Mouse (Mus musculus): ENCODE results near the gene Trdmt1.
"Not testable (repeated sequence)": the region's sequence is repeated elsewhere in the genome, so short reads cannot be mapped to it uniquely, and the experiment has no call there.

Trdmt1 gene

GRCm38 (mm10) chr2:13544193-13544824 lies at the start of gene Trdmt1:
Trdmt1 (minus strand) TSS chr2:13544668.
- peak; percentile 69 to 82 for DNase-seq

DNA sequence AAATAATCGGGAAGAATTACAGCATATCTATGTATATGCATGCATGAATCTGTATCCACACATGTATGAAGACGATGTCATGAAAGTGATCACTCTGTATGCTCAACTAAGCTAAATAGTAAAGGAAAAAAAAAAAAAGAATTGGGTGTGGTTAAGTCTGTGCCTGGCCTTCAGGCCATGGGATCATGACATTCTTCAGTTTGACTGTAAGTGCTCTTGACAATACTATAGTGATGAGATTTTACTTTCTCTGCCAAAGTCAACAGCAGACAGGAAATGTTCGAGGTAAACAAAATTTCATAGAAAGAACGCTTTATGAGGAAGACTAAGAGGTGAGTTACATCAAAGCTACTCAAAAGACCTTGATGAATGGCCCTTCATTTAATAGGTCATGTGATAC lies 48.9 kb upstream of the Trdmt1 start:
- DNase-seq = no peak

- not testable (repeated sequence) for DNase-seq
Measured at GRCm38 (mm10) chr2:13583746-13584145, 39.3 kb upstream of the Trdmt1 start.

- DNase-seq = no peak
Measured at GRCm38 (mm10) chr2:13582184-13582583, 37.7 kb upstream of the Trdmt1 start.

GRCm38 (mm10) chr2:13579991-13580390 lies 35.5 kb upstream of the Trdmt1 start:
- DNase-seq = no peak

DNA sequence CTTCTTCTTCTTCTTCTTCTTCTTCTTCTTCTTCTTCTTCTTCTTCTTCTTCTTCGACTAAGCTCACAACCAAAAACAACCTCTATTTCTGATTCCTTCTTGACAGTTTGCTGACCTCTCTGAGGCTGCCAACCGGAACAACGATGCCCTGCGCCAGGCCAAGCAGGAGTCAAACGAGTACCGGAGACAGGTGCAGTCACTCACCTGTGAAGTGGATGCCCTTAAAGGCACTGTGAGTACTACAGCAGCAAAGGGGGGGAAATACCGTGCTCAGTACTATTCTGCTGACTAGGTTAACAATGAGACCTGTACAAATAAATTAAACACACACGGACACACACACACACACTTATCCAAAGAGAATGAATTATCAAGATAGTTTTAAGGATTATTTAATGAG lies 34.8 kb upstream of the Trdmt1 start:
- no peak for DNase-seq

DNA sequence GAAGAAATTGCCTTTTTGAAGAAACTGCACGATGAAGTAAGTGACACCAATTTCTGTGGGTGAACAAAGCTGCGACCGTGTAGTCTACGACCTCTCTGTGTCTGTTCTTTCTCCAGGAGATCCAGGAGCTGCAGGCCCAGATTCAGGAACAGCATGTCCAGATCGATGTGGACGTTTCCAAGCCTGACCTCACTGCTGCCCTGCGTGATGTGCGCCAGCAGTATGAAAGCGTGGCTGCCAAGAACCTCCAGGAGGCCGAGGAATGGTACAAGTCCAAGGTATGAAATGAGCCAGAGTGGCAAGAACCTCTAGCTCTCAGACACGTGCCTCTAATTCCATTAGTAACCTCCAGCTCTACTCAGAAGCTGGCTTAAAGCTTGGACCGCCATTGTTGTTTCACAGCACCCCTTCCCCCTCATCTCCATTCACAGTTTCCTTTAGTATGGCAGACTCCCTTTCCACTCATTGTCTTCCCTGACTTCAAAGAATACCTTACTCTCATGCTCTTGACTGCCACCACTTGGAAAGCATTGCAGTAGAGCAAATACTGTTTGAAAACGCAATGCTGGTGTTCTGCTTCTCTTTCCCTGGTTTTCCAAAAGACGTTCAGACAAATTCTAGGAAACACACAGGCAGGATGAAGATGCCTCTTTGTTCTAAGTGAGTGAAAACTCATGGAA lies 34.1 kb upstream of the Trdmt1 start:
- peak; percentile 45 to 51 for DNase-seq

DNA sequence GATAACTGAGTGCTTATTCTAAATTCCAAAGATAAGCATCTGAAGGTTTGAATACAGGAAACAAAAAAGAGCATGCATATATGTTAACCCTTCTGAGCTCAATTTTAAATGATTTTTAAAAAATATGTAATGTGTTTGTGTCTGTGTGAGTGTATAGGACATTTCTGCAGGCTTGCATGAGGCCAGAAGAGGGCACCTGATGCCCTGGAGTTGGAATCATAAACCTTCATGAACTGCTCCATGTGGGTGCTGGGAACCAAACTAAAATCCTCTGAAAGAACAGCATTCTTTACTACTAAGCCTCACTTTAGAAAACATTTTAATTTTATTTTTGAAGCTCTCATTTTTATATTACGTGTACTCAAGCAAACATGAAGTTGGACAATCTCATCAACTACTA lies 32.9 kb upstream of the Trdmt1 start:
- DNase-seq = no peak

DNA sequence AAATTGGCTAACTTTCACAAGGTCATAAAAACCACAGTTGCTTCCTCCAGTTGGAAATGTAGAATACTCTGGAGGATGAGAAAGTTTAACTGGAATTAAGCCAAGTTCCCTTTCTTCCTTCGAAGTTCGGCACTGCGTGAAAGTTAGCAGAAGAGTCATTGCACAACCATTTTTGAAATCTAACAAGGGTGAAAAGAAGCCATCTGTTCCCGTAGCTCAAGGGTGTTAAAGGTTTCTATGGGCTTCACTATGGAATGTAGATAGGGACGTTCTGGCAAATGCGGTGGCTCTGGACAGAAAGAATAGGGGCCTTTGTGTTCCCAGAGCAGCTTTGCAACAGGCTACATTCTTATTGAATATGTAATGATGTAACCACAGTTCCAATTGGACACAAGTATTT lies 31.5 kb upstream of the Trdmt1 start:
- no peak for DNase-seq

DNA sequence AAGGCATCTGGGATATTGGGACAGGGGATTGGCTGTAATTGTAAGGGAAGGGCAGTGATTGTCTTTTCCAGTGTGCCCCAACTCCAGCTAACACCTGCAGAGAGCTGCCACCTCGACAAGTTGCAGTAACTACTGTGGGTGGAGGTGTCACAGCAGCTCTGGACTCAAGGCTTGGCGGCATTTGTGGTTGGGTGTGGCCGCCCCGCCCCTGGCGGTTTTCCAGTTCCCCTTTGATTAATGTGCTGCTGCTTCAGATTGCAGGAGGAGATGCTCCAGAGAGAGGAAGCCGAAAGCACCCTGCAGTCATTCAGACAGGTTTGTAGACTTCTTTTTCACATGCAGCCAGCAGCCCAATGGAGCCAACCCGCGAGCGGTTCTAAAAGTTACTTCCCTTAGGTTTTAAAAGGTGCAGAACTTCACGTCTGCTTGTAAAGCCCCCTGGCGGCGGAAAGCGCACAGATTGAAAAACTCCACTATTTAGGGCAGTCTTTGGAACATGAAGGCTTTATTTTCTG lies 30.9 kb upstream of the Trdmt1 start:
- peak; percentile 46 to 54 for DNase-seq

DNA sequence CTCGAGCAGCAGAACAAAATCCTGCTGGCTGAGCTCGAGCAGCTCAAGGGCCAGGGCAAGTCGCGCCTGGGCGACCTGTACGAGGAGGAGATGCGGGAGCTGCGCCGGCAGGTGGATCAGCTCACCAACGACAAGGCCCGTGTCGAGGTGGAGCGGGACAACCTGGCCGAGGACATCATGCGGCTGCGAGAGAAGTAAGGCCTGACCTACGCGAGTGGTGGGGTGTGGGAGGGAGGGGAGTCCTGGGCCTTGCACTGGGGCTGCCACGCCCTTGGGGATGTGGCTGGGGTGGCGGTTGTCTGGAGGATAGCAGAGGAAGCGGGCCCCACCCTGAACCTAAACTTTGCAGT lies 30.3 kb upstream of the Trdmt1 start:
- peak in 1 of 2 experiments; percentile 7 for DNase-seq

DNA sequence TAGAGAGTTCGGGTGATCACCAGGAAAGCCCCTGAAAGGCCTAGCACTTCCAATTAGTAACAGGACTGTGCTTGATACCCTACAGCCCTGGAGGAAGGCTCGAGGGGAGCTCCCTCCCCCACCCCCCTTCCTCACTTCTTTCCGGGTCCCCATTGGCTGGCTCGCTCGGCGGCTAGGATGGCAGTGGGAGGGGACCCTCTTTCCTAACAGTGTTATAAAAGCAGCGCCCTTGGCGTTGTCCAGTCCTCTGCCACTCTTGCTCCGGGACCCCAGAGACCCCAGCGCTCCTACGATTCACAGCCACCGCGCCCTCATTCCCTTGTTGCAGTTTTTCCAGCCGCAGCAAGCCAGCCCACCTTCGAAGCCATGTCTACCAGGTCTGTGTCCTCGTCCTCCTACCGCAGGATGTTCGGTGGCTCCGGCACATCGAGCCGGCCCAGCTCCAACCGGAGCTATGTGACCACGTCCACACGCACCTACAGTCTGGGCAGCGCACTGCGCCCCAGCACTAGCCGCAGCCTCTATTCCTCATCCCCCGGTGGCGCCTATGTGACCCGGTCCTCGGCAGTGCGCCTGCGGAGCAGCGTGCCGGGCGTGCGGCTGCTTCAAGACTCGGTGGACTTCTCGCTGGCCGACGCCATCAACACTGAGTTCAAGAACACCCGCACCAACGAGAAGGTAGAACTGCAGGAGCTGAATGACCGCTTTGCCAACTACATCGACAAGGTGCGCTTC lies 29.8 kb upstream of the Trdmt1 start:
- DNase-seq = peak; percentile 26

- peak; percentile 27 to 43 for DNase-seq
Measured at GRCm38 (mm10) chr2:13573408-13574065, 29.1 kb upstream of the Trdmt1 start, which contains the start of gene Vim. Vim (plus strand) TSS chr2:13573927.

- no peak for DNase-seq
Measured at GRCm38 (mm10) chr2:13572647-13573407, 28.4 kb upstream of the Trdmt1 start.

GRCm38 (mm10) chr2:13572101-13572553 lies 27.7 kb upstream of the Trdmt1 start:
- no peak for DNase-seq

GRCm38 (mm10) chr2:13570122-13570521 lies 25.7 kb upstream of the Trdmt1 start:
- DNase-seq = no peak

GRCm38 (mm10) chr2:13560396-13560795 lies 15.9 kb upstream of the Trdmt1 start:
- no peak for DNase-seq

- DNase-seq = no peak
Measured at GRCm38 (mm10) chr2:13559729-13560128, 15.3 kb upstream of the Trdmt1 start.

DNA sequence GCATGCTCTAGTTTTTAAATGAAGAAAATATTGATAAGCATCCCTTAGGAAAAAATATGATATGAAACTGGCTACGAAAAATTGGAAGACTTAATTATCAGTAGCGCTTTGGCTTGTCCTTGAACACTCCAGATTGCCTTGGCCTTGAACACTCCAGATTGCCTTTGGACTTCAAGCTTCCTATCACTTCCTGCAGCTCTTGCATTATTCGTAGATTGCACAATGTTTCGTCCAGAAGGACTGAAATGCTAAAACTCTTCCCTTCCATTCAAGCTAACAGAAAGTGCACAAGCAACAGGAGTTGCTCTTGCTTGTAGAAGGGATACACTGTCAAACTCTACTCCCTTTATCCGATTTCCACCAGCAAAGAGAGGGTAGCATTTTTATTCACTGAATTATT lies 14.8 kb upstream of the Trdmt1 start:
- DNase-seq = no peak

GRCm38 (mm10) chr2:13558607-13559262 lies 14.3 kb upstream of the Trdmt1 start:
- DNase-seq = no peak

DNA sequence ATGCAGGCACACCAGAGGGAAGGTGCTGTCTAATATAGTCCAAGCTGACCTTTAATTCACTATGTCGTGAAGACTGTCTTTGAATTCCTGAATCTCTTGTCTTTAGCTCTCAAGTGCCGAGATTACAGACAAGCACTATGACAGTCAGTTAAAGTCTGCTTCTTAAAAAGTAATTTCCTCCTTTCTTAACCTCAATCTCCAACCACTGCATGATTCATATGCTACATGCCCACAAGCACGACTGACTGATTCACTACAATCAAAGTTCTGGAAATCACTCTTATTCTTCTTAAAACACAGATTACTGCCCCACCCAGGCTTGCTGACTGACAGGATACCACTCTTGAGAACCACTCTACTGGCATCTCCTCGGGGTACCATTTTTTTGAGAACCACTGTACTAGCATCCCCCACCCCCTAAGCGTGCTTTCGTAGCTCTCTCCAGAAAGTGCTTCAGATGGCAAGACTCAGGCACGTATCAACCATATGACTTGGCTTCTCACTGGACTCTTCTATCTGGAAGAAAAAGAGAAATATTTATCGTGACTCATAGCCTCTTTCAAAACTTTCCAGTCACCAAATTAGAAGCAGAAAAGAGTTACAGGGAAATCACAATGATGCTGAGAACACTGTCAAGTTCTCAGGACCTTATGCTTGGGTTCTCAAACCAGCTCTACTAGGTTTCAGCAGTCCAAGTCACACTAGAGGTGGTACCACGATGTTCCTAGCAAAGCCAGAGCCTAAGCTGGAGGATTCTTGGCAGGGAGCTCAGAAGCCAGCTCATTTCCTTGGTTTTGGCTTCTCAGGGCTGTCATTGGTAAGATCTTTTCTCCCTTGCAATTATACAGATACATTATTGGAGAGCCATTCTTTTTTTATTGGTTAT lies 12.9 kb upstream of the Trdmt1 start:
- DNase-seq = no peak
